Mouse (Mus musculus): Measurements from ENCODE around the gene Sctr.

Gene Sctr

DNA sequence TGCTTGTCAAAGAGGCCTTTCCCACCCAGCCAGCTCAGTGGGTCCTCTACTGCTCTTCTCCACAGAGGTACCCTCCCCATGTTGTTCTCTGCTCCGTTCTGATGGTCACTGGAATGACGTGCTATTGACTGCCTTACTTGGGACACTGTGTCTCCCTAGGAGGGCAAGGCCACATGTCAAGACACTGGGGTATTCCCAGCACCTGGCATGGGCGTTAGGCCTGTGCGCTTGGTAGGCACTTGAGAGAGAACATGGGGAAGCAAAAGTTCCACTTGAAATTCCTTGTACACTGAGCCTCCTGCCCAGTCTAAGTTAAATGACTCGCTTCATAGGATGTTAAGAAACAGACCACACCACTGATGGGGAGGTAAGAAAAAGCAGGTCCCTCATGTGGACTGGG is 62.4 kb downstream of the Sctr start:
- DNase-seq (ENCODE audit: low read depth): no peak

DNA sequence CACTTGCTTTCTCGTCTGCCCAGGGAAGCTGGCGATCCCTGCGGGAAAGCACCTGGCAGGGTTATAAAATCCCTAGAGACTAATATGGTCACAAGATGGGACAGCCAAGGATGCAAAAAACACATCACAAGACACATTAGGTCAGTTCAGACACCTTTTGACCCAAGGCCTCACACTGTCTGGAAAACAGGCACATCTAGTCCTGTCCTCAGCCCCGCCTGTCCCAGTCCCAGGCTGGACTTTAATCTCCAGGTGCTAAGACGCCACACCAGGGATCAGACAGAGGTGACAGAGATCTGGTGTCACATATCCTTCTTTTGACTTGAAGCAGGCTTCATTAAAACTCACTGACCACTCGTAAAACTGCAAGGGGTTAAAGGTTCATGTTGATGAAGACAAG is 63.5 kb downstream of the Sctr start:
- no peak for DNase-seq (ENCODE audit: low read depth)

- no peak for DNase-seq (ENCODE audit: low read depth)
Observed at GRCm38 (mm10) chr1:120071133-120071532, 64.4 kb downstream of the Sctr start.

DNA sequence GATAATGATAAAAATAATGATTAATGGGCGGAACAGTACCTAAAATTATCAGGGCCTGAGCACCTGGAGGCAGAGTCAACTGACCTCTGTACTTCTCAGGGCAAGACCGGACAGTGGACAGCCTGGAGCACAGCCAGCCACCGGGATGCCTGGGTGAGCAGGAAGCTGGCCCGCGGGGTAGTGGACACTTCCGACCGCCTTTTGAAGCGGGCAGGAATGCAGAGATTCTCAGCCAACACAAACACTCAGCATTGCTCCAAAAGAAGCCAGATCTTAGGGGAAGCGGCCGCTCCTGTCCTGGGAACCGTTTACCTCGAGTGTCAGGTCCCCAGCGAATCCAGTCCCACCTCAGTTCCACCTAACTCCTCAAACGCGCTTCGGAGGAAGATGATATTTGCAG is 66.2 kb downstream of the Sctr start:
- DNase-seq (ENCODE audit: low read depth): no peak

GRCm38 (mm10) chr1:120073519-120074306 is 67.0 kb downstream of the Sctr start, which contains the start of gene Tmem37:
TSS of gene Tmem37 (minus strand) at chr1:120074074.
- DNase-seq (ENCODE audit: low read depth): no peak

GRCm38 (mm10) chr1:120074307-120074702 is 67.6 kb downstream of the Sctr start:
- no peak for DNase-seq (ENCODE audit: low read depth)

DNA sequence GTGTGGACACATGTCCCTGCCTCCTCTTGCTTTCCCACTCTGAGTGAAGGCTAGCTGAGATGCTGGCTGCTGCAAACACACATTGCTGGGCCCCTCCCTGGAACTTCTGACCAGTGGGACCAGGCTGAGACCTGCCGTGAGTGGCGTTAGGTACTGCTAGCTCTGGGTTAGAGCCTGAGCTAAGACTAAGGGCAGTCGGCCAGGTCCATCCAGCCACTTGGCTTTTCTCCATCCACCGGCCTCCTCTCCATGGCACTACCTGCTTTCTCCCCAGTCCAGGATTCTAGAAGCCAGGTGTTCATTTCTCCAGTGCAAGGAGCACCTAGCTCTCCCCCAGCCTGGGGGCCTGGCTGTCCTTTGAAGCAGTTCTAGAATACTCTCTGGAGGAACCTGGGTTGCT is 68.2 kb downstream of the Sctr start:
- no peak for DNase-seq (ENCODE audit: low read depth)

DNA sequence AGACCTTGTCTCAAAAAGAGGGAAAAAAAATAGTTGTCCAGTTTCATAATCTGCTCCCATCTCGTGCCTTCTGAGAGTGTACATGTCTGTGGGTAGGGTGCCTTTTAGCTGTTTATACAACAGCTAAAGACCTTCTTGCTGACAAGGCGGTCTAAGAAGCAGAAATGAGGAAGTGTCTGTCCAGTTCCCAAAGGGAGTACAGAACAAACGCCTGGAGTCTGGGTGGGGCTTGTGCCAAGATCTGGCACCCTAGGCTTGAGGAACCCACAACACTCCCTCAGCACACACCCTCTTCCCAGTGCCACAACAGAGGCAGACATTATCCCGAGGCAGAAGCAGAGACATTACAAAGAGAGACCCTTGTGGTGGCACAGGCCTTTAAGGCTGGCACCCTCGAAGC is 68.8 kb downstream of the Sctr start:
- DNase-seq (ENCODE audit: low read depth): no peak

GRCm38 (mm10) chr1:120077746-120078410 is 71.2 kb downstream of the Sctr start:
- DNase-seq (ENCODE audit: low read depth): no peak

- DNase-seq (ENCODE audit: low read depth): no peak
Observed at GRCm38 (mm10) chr1:120080632-120081031, 73.9 kb downstream of the Sctr start.

DNA sequence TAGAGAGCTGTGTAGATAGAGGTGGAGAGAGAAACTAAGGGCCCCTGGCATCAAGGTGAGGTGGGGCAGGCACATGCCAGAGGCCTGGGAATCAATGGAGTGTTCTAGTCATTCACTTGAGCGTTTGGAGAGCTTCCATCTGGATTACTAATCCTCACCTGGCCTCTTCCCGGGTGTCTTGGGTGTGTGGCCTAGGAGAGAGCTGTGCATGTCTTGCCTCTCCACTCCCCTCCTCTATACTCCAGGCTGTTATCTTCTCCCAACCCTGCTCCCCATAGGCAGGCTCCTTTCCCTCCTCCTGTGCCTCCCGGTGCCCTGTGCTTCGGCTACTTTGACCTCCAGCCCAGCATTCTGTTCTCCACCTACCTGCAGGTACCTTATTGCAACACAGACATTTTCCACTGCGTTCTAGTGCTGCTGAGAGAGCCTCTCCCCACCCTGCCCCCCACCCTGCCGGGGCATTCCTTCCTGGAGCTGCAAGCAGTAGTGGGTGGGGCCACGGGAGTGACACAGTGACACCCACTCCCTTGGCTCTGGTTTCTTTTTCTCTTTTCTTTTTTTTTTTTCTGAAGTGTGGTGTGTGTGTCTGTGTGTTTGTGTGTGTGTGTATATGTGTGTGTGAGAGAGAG is 76.4 kb downstream of the Sctr start:
- DNase-seq (ENCODE audit: low read depth): no peak

GRCm38 (mm10) chr1:120083921-120084517 is 77.3 kb downstream of the Sctr start:
- DNase-seq (ENCODE audit: low read depth): no peak

DNA sequence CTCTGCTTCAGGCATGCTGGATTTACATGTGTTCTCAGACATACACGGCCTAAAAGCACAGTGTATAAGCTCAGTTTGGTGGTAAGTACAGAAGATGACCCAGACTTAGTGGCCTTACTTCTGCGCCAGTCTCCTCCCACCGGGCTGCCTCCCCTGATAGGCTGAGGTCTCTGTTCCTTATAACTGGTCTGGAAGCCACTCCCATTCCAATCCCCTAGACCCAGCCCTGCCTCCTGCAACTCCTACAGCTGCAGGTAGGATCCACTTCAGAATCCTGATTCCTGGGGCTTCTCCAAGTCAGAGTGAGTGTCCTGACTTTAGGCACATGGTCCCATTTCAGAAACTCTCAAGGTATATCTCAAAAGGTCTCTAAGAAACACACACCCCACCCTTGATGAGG is 79.0 kb downstream of the Sctr start:
- no peak for DNase-seq (ENCODE audit: low read depth)

DNA sequence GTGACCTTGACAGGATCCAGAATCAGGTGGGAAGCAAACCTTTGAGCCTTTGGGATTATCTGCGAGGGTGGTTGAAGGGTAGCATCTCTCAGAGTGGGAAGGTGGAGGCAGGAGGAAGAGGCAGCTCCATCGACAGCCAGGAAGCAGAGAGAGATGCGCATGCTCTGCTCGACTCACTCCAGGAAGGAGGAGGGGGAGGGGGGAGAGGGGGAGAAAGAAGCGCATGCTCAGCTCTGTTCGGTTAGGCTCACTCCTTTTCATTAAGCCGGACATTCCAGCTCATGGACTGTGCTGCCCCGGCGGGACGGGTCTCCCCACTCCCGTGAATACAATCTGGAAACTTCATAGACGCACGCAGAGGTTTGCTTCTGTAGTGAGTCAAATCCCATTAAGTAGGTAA is 80.0 kb downstream of the Sctr start:
- no peak for DNase-seq (ENCODE audit: low read depth)

- DNase-seq (ENCODE audit: low read depth): no peak
Observed at GRCm38 (mm10) chr1:120089180-120089579, 82.5 kb downstream of the Sctr start.

- DNase-seq (ENCODE audit: low read depth): no peak
Observed at GRCm38 (mm10) chr1:120090880-120091570, 84.3 kb downstream of the Sctr start.

DNA sequence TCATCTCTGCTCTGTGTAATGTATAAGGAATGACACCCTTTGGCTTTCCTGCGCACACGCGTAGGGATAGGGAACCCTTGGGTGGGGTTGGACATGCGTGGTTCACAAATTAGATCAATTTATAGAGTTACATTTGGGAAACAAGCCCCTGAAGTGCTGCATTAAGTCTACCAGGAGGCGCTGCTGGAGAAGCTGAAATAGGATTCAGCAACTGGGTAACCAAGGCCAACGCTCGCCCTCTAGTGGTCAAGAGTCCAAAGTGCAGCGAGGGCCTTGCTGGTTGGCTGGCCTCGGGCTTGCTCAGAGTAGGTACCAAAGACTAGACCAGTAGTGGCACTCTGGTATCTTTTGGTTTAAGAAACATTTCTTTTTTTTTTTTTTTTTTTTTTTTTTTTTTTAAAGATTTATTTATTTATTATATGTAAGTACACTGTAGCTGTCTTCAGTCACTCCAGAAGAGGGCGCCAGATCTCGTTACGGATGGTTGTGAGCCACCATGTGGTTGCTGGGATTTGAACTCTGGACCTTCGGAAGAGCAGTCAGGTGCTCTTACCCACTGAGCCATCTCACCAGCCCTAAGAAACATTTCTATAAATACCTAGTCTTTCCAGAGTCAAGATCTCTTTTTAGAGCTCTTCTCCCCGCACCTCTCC is 86.9 kb downstream of the Sctr start:
- peak; percentile 91 for DNase-seq (ENCODE audit: low read depth)

DNA sequence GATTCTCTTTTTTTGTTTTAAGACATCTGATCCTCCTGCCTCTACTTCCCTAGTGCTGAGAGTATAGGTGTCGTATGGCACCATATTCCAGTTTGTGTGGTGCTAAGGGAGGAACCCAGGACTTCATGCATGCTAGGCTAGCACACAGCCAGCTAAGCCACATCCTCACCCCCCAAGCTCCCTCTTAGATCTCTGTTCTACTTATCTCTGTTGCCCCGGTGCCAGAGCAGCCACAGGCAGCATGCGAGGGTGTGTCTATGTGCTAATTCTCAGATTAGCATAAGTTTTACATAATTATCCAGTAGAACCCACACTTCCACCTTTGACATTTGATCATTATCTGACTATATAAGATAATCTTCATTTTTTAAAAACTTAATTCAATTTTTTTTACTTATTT is 88.2 kb downstream of the Sctr start:
- peak; percentile 19 for DNase-seq (ENCODE audit: low read depth)

- peak; percentile 82 for DNase-seq (ENCODE audit: low read depth)
Observed at GRCm38 (mm10) chr1:120098327-120098726, 91.6 kb downstream of the Sctr start.

DNA sequence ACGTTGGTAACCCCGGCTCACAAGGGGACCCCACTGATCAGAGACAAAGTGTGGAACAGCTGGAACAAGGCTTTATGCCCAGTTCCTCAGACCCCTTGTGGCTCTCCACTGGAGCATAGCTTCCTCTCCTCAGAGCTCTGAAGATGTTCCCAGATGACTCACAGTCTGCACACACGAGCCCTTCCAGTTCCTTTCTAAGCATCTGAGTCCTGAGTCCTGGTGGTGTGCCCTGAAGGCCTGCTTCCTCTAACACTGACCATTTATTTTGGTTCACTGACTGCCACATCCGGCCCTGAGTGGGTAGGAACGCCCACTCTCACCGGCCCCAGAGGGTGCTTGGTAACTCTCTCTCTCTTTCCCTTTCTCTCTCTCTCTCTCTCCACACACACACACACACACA is 92.8 kb downstream of the Sctr start:
- DNase-seq (ENCODE audit: low read depth): no peak

DNA sequence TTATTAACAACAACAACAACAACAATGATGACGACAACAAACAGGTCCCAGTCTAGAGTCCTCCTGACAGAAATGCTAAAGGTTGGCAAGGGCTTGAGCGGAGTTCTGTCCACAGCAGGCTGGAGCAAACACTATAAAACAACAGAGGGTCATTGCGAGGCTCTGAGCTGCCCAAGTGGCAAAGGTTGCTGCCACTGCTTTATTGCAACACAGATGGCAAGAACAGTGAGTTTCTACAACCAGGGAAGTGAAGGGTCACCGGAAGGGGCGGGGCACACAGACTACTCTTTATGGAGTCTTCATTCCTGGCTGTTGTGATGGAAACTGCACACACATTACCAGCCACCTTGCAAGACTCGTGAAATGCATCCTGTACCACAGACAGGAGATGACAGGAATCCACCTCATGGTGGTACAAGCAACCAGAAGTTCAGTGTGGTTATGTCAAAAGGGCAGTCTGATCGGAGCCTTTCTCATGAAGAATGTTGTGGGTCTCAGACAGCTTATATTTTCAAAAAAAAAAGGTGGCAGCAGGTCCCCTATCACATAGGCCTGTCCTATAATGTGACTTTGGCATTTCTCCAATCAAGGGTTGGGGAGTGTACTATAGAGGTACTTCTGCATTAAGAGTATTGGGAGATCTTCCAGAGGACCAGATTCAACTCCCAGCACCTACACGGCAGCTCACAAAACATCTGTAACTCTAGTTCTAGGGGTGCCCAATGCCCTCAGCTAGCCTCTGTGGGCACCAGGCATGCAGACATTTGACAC is 93.9 kb downstream of the Sctr start:
- no peak for DNase-seq (ENCODE audit: low read depth)
